Mouse (Mus musculus) thymus, postnatal 10 days (tissue): ENCODE results near the gene Hist1h2bl.

Source experiments
- DNase-seq, 2 experiments: peaks; one replicate each; pipeline ENCODE4 v3.0.0; 2021; ENCODE audit warnings: low spot score in 2 of 2

Hist1h2bl gene

DNA sequence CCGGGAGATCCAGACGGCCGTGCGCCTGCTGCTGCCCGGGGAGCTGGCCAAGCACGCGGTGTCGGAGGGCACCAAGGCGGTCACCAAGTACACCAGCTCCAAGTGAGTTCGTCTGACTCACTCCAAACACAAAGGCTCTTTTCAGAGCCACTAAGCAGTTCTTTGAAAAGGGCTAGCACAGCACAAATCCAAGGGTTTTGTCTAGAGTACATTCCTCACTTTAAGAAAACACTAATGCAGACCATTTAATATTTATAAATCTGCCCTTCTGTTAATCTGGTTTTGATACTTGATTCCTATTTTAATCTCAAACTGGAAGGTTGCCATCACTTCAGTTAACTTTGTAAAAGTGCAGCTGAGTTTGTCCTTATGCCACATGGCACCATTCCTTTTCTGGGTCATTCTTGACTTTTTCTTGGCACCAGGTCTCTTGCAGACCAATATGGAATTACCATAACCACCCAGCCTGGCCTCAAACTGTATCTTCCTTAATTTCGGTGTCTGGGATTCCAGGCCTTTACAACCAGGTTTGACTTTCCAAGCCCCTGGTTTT lies 6.5 kb upstream of the Hist1h2bl start:
- no peak for DNase-seq

DNA sequence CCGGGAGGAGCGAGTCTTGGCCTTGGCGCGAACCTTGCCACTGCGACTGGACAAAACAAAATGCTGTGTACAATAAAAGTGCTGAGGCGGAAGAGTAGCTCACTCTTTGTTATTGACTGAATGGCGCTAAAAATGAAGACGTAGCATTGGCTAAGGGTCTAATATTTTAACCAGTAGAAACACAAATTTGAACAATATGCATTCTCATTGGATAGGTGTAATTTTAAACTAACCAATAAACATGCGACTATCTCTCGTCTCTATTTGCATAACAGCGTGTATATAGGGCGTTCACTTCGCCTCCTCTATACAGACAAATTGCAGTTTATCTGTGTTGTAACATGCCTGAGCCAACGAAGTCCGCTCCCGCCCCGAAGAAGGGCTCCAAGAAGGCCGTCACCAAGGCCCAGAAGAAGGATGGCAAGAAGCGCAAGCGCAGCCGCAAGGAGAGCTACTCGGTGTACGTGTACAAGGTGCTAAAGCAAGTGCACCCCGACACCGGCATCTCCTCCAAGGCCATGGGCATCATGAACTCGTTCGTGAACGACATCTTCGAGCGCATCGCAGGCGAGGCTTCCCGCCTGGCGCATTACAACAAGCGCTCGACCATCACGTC lies 5.9 kb upstream of the Hist1h2bl start, which contains the start of gene Hist1h2bm:
Gene Hist1h2bm (plus strand): TSS at position 288 of the 616 bp plus-strand sequence.
- DNase-seq: peak; percentile 71 to 77

DNA sequence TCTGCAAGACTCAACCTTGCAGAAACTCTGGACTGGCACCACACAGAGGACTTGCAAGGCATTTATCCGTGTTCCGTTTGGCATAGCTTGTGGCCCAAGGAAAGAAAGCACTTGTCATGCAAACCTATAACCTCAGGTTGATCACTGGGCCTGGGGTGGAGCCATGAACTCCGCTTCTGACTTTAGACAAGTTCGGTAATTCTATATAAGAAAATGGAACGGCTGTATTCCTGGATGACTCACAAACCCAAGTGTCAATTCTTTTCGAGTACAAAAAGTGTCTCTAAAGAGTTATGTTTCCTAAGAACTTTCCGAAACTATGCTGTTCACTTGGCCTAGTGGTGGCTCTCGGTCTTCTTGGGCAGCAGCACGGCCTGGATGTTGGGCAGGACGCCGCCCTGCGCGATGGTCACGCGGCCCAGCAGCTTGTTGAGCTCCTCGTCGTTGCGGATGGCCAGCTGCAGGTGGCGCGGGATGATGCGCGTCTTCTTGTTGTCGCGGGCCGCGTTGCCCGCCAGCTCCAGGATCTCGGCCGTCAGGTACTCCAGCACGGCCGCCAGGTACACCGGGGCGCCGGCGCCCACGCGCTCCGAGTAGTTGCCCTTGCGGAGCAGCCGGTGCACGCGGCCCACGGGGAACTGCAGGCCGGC lies 5.3 kb upstream of the Hist1h2bl start:
- DNase-seq: peak in 1 of 2 experiments; percentile 21

GRCm38 (mm10) chr13:21718381-21719080 lies 2.6 kb upstream of the Hist1h2bl start:
- DNase-seq: no peak

DNA sequence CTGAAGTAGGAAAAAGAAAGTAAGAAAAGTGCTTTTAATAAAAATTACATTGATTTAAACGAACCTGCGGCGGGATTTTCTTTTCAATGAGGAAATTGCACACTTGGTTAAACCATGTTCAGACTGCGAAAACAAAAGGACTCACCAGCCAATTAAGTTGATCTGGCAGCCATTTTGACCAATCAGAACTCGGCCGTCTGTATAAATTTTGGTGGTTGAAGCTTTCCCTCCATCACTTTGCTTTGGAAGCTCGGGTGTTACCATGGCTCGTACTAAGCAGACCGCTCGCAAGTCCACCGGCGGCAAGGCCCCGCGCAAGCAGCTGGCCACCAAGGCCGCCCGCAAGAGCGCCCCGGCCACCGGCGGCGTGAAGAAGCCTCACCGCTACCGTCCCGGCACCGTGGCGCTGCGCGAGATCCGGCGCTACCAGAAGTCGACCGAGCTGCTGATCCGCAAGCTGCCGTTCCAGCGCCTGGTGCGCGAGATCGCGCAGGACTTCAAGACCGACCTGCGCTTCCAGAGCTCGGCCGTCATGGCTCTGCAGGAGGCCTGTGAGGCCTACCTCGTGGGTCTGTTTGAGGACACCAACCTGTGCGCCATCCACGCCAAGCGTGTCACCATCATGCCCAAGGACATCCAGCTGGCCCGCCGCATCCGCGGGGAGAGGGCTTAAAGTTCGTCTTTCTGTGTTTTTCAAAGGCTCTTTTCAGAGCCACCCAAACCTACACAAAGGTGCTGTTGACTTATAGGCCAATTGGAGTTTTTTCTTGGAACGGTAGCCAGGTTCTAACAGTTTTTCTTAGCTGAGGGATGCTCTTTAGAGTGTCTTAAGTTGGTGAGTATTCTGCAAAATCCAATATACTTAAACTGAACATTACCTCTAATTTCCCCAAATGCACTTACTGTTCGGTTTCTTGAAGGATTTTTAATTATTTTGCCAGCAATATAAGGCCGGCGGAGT lies 1.7 kb upstream of the Hist1h2bl start, which contains the start of gene Hist1h3h:
Gene Hist1h3h (plus strand): TSS at position 263 of the 961 bp plus-strand sequence.
- DNase-seq: peak; percentile 87 to 91

- peak in 1 of 2 experiments; percentile 18 for DNase-seq
Observed at GRCm38 (mm10) chr13:21716540-21717391, 823 bp upstream of the Hist1h2bl start.

- peak; percentile 21 to 27 for DNase-seq
Observed at GRCm38 (mm10) chr13:21715131-21715863, 646 bp downstream of the Hist1h2bl start.

DNA sequence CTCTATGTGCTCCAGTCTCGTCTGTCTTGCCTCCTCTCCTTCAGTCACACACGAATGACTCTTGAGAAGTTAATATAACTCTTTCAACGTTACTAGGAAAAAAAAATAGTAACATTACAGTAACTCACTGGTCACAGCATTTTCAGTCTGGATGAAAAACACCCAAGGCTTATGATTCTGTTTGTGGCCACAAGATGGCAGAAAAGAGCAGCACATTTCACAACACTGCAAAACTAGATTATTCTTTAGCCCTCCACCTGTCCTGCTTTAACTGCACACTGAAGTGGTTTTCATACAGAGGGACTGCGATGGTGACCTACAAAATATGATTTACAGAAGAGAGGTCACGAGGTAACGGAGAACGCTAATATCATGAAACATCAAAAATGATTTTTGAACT lies 1.2 kb downstream of the Hist1h2bl start:
- peak; percentile 37 to 59 for DNase-seq

DNA sequence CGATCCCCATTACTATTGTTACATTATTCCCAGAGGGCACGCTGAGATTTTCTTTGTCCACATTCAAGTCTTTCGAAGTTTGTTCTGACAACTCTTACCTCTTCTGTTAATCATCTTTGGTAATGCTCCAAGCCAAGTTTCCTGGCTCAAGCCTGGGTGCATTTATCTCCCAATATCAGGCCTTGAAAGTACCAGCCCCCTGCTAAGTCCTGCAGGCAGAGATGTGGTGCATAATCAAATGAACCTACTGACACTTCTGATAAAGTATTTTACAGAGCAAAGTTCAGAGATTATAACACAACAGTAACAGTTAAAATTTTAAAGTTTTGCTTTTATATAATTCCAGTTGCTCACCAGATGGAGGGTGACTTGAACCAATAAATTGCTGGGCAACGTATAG lies 4.2 kb downstream of the Hist1h2bl start:
- no peak for DNase-seq

- DNase-seq: peak; percentile 73 to 87
Observed at GRCm38 (mm10) chr13:21710821-21711525, 5.0 kb downstream of the Hist1h2bl start.

DNA sequence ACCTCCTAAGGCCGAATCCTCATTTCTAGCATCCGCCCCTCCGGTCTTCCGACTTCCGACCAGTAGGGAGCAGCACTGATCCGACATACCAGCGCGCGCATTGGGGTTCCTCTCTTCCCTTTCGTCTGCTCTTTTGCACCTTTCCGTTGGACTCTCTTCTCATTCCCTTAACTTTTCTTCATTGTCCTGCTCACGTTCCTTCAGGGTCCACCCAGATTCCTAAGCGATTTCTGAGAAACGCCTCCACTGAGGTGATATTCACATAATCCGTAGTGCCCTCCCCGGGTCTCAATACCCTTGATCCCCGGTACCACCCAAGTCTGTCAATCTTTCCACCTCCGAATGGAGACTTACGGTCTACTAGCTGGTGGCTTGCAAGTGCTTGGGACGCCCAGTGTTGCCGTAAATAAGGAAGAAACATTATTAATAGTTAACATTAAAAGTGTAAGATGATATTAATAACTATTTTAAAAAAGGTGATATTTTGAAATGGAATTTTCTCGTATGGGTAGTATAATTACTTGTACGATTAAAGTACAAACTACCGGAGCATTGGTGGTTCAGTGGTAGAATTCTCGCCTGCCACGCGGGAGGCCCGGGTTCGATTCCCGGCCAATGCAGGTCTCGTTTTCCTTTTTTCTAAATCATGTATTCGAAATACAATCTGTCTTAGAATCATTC lies 5.8 kb downstream of the Hist1h2bl start:
- DNase-seq: peak; percentile 78 to 92

- DNase-seq: no peak
Observed at GRCm38 (mm10) chr13:21706669-21707068, 9.3 kb downstream of the Hist1h2bl start.

- DNase-seq: no peak
Observed at GRCm38 (mm10) chr13:21697811-21698210, 18.1 kb downstream of the Hist1h2bl start, which contains the start of gene Olfr1359. Gene Olfr1359 (plus strand): TSS chr13:21698111.

DNA sequence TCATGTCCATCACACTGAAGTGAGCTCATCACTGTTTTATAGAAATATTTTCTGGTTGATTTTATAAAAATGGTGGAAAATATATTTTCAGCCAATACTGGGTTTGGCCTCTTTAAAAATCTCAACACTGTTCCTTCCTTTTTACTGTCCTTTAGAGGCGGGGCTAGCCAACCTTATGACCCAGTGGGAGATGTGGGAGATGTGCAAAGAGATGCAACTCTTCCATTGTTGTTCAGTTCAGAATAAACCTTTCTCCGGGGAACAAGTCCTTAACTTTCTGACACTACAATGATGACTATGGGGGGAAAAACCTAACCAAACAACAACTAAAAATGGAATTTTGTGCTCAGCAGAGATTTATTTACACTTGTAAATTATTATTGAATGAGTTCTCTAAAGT lies 38.6 kb downstream of the Hist1h2bl start, which contains the start of gene Olfr1360:
Gene Olfr1360 (minus strand): TSS at position 101 of the 400 bp plus-strand sequence.
- DNase-seq: no peak
